Mouse (Mus musculus) spleen, postnatal 10 days (tissue): Measurements from ENCODE around the gene Oxct1.

Experiments used
- DNase-seq, 2 experiments: peaks; one replicate each; pipeline ENCODE4 v3.0.0; 2021 to 2022; ENCODE audit warnings: low spot score in 2 of 2

Gene Oxct1

GRCm38 (mm10) chr15:4119962-4120361, 93.8 kb downstream of the Oxct1 start:
- DNase-seq: no peak

GRCm38 (mm10) chr15:4124648-4125047, 98.5 kb downstream of the Oxct1 start:
- no peak for DNase-seq

GRCm38 (mm10) chr15:4138524-4138923, 112.3 kb downstream of the Oxct1 start:
- DNase-seq: no peak

GRCm38 (mm10) chr15:4139516-4139915, 113.3 kb downstream of the Oxct1 start:
- DNase-seq: no peak

GRCm38 (mm10) chr15:4145352-4145751, 119.2 kb downstream of the Oxct1 start:
- DNase-seq: no peak

GRCm38 (mm10) chr15:4147700-4148099, 121.5 kb downstream of the Oxct1 start:
- no peak for DNase-seq

GRCm38 (mm10) chr15:4148649-4149389, 122.6 kb downstream of the Oxct1 start:
- no peak for DNase-seq

GRCm38 (mm10) chr15:4154646-4155045, 128.5 kb downstream of the Oxct1 start:
- DNase-seq: no peak

GRCm38 (mm10) chr15:4167946-4168345, 141.8 kb downstream of the Oxct1 start:
- DNase-seq: no peak

GRCm38 (mm10) chr15:4171600-4171999, 145.4 kb downstream of the Oxct1 start:
- DNase-seq: no peak

- DNase-seq: no peak
These were observed 171.7 kb downstream of the Oxct1 start for GRCm38 (mm10) chr15:4197913-4198312.
